Comparison of ENCODE assay signal across 7 mouse cellular contexts in genomic region chr11:107573061-107573692, GRCm38 (mm10). TPM values are rescaled to one million over a fixed set of nuclear protein-coding genes. Genes with fewer than 3 reads are reported as not detected.
DNase-seq lines count a peak whose midpoint lies in the region; ATAC-seq and TF ChIP-seq lines count a peak whose summit lies in the region.

No protein-coding gene starts in this region.

- no peak for TF ChIP-seq POLR2A in thymus, adult 2 months (IDR thresholded peaks at IDR 0.05; ENCODE audit: control insufficient read depth, extremely low read depth, insufficient read depth, low read length, poor library complexity)

- peaks cover 10% of the 10 kb centered on the region for H3K36me3 ChIP-seq in hindbrain, embryonic 16.5 days (ENCODE audit: control insufficient read depth, insufficient read depth, low read length)
- peaks cover 2% of the 10 kb centered on the region; the same call in 1 of the 2 replicates for H3K36me3 ChIP-seq in liver, embryonic 16.5 days (ENCODE audit: control insufficient read depth, insufficient read depth)
- H3K36me3 ChIP-seq in thymus, adult 2 months (ENCODE audit: control insufficient read depth, insufficient read depth, low read length): peaks cover 12% of the 10 kb centered on the region
- H3K36me3 ChIP-seq in forebrain, embryonic 11.5 days (ENCODE audit: control insufficient read depth, insufficient read depth, low read length): no peaks in the 10 kb centered on the region; the same call in 1 of the 2 replicates

- H3K9ac ChIP-seq in hindbrain, embryonic 16.5 days (ENCODE audit: low read depth, low read length): no peak overlapping the region
- H3K9ac ChIP-seq in liver, embryonic 16.5 days (ENCODE audit: low read depth, low read length): no peak overlapping the region
- no peak overlapping the region for H3K9ac ChIP-seq in forebrain, embryonic 11.5 days (ENCODE audit: low read length)

- peaks cover 3% of the 10 kb centered on the region; the same call in 1 of the 2 replicates for H3K4me1 ChIP-seq in hindbrain, embryonic 16.5 days (ENCODE audit: control insufficient read depth, insufficient read depth, low read depth, low read length)
- peaks cover 9% of the 10 kb centered on the region for H3K4me1 ChIP-seq in liver, embryonic 16.5 days (ENCODE audit: control insufficient read depth, low read depth, low read length)
- peaks cover 64% of the 10 kb centered on the region for H3K4me1 ChIP-seq in thymus, adult 2 months (replicated peaks; ENCODE audit: control insufficient read depth, insufficient read depth, low read length)
- no peaks in the 10 kb centered on the region for H3K4me1 ChIP-seq in forebrain, embryonic 11.5 days (replicated peaks; ENCODE audit: control insufficient read depth, insufficient read depth, low read length)

- no peak overlapping the region for H3K27ac ChIP-seq in hindbrain, embryonic 16.5 days (ENCODE audit: low read depth, low read length)
- H3K27ac ChIP-seq in liver, embryonic 16.5 days (ENCODE audit: low read length): peak overlapping the region; percentile 29
- peak overlapping the region; percentile 82 for H3K27ac ChIP-seq in thymus, adult 2 months (ENCODE audit: control insufficient read depth, insufficient read depth, low read length)
- no peak overlapping the region for H3K27ac ChIP-seq in forebrain, embryonic 11.5 days (ENCODE audit: low read depth, low read length)

- no peak for TF ChIP-seq CTCF in thymus, adult 2 months (IDR thresholded peaks at IDR 0.05; ENCODE audit: borderline replicate concordance, control insufficient read depth, extremely low read depth, insufficient read depth, low read length, poor library complexity)

- 49% methylated on average over 11 of the region's 11 CpGs for WGBS in hindbrain, embryonic 16.5 days
- 56% methylated on average over 11 of the region's 11 CpGs for WGBS in liver, embryonic 16.5 days (ENCODE audit: insufficient replicate concordance)
- 19% methylated on average over 11 of the region's 11 CpGs for WGBS in thymus, adult 2 months
- 85% methylated on average over 11 of the region's 11 CpGs for WGBS in forebrain, embryonic 11.5 days

- no peak overlapping the region for H3K4me3 ChIP-seq in hindbrain, embryonic 16.5 days (ENCODE audit: low read length)
- H3K4me3 ChIP-seq in liver, embryonic 16.5 days (ENCODE audit: low read depth, low read length): no peak overlapping the region
- H3K4me3 ChIP-seq in thymus, adult 2 months (ENCODE audit: control insufficient read depth, insufficient read depth, low read length): no peak overlapping the region
- no peak overlapping the region for H3K4me3 ChIP-seq in forebrain, embryonic 11.5 days (ENCODE audit: low read depth, low read length)

- H3K27me3 ChIP-seq in hindbrain, embryonic 16.5 days (replicated peaks; ENCODE audit: control insufficient read depth, insufficient read depth, low read length): no peaks in the 10 kb centered on the region
- H3K27me3 ChIP-seq in liver, embryonic 16.5 days (ENCODE audit: control insufficient read depth, insufficient read depth, low read depth, low read length): no peaks in the 10 kb centered on the region
- no peaks in the 10 kb centered on the region for H3K27me3 ChIP-seq in thymus, adult 2 months (ENCODE audit: control insufficient read depth, insufficient read depth, low read length)
- no peaks in the 10 kb centered on the region for H3K27me3 ChIP-seq in forebrain, embryonic 11.5 days (ENCODE audit: control insufficient read depth, insufficient read depth, low read length)

- H3K4me2 ChIP-seq in hindbrain, embryonic 16.5 days (ENCODE audit: low read length): no peak overlapping the region
- H3K4me2 ChIP-seq in liver, embryonic 16.5 days (ENCODE audit: low read depth, low read length): no peak overlapping the region
- H3K4me2 ChIP-seq in forebrain, embryonic 11.5 days (ENCODE audit: low read depth, low read length, severe bottlenecking): no peak overlapping the region

- peak; percentile 25 for DNase-seq in testis, postnatal 14 days (ENCODE audit: low spot score)
- DNase-seq in testis, postnatal 10 days (ENCODE audit: low spot score): no peak
- peak; percentile 23 for DNase-seq in thymus, adult 2 months
- DNase-seq in forebrain, embryonic 11.5 days (ENCODE audit: low spot score): no peak
- no peak for DNase-seq in cerebellum, adult 11 months

- no peaks in the 10 kb centered on the region for H3K9me3 ChIP-seq in hindbrain, embryonic 16.5 days (ENCODE audit: control insufficient read depth, low read length)
- no peaks in the 10 kb centered on the region for H3K9me3 ChIP-seq in liver, embryonic 16.5 days (replicated peaks; ENCODE audit: control insufficient read depth, low read length)
- H3K9me3 ChIP-seq in forebrain, embryonic 11.5 days (ENCODE audit: control insufficient read depth, low read length): no peaks in the 10 kb centered on the region

- peak; percentile 75 for ATAC-seq in hindbrain, embryonic 16.5 days
- ATAC-seq in liver, embryonic 16.5 days (ENCODE audit: low read depth): no peak
- ATAC-seq in forebrain, embryonic 11.5 days (replicated peaks; ENCODE audit: low FRiP score): no peak

RNA-seq across cellular contexts. Expression of gene Helz, which starts 25.4 kb away (rescaled TPM):
- 14.2 and 16.8 TPM in 2 replicates for polyA plus RNA-seq in hindbrain, embryonic 16.5 days (2015; fragmentation: Nextera tagmentation; extraction: Ambion mirVana)
- polyA plus RNA-seq in liver, embryonic 16.5 days (2015; fragmentation: Nextera tagmentation; extraction: Ambion mirVana): 5.8 and 7.1 TPM in 2 replicates
- polyA plus RNA-seq in thymus, adult 2 months (2012; rRNA removed): 66.9 and 82.2 TPM in 2 replicates
- polyA plus RNA-seq in forebrain, embryonic 11.5 days (2014; fragmentation: Nextera tagmentation; extraction: Ambion mirVana): 25.4 and 27.4 TPM in 2 replicates

Comparison
In these comparisons a context has a peak if more than half of its experiments do, and no peak if none do; other contexts are left out.
1. DNase-seq: peak in testis, postnatal 14 days (single experiment) and thymus, adult 2 months (single experiment); none in testis, postnatal 10 days (single experiment), forebrain, embryonic 11.5 days (single experiment) and cerebellum, adult 11 months (single experiment).
2. H3K27ac ChIP-seq: peak in liver, embryonic 16.5 days (single experiment) and thymus, adult 2 months (single experiment); none in hindbrain, embryonic 16.5 days (single experiment) and forebrain, embryonic 11.5 days (single experiment).